Comparison of ENCODE assay signal across 11 mouse cellular contexts in the genomic region with DNA sequence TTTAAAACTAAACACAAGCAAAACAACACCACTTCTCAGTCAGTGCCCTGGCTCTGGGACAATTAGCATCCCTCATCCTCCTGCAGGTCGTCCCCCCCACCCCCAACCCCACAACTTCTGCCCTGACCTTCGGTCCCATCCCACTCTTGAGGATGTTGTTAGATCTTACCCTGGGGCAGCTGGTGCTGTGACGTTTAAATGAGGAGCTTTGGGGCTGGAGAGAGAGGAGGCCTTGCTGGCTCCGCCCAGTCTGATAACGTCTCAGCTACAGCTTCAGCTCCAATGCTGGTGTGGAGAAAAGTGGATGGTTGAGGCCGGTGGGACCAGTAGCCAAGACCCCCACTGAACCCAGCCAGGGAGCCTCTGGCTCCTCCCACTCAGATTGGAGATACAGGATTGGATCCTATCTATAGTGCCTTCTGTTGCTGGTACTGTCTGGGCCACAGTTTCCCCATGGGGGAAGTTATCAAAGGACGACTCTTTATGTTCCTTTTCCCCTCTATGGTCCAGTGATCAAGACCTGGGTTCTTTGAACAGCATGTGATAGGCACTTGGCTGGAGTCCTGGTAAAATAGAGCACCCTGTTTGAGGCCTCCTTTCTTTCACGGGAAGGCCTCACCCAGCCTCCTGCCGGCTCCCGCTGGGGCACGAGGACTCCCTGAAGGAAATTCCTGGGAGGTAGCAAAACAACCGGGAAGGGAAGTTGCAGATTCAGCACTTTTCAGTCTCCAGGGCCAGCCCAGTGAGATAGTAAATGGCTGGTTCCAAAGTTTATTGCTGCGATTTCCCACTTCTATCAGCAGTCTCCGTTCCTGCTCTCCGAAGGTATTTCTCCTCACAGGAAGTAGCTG. TPM values are rescaled to one million over a fixed set of nuclear protein-coding genes. Genes with fewer than 3 reads are reported as not detected.
DNase-seq lines count a peak whose midpoint lies in the region; ATAC-seq and TF ChIP-seq lines count a peak whose summit lies in the region.
"Had no signal": no experiment of that assay in that cellular context is flagged by ENCODE, and none has a peak within 500 bp of the region (broad histone marks: within the 10 kb centered on the region; RNA-seq: fewer than 3 reads in every experiment).

Gene Slc7a9, plus strand, starts transcription at position 801 of the 851 bp plus-strand sequence.

- no peak within 1 kb of the TSS for H3K9ac ChIP-seq in heart, embryonic 16.5 days (ENCODE audit: low read length)
- H3K9ac ChIP-seq in ES-E14 (ENCODE audit: insufficient read depth, low read depth, low read length, poor library complexity, severe bottlenecking), result peak within 1 kb of the TSS; percentile 59
- H3K9ac ChIP-seq in intestine, postnatal 0 days (ENCODE audit: low read depth, low read length), result no peak within 1 kb of the TSS
- no peak within 1 kb of the TSS for H3K9ac ChIP-seq in liver, embryonic 13.5 days

- H3K4me1 ChIP-seq in heart, embryonic 16.5 days (ENCODE audit: control insufficient read depth, insufficient read depth, low read length), result 0 out of 2 replicates have a peak, but pooled peaks cover 2% of the 10 kb centered on the region
- H3K4me1 ChIP-seq in ES-E14 (ENCODE audit: control insufficient read depth in 2 of 2, insufficient read depth in 2 of 2, low read length in 2 of 2, poor library complexity in 1 of 2), result peaks cover 2 to 17% of the 10 kb centered on the region in 2 experiments; a peak in 3 of 4 replicates
- H3K4me1 ChIP-seq in intestine, postnatal 0 days (replicated peaks; ENCODE audit: control insufficient read depth, insufficient read depth, low read length), result 0 out of 2 replicates have a peak, but pooled peaks cover 2% of the 10 kb centered on the region
- H3K4me1 ChIP-seq in liver, embryonic 13.5 days (replicated peaks), result peaks cover 9% of the 10 kb centered on the region
- no peaks in the 10 kb centered on the region for H3K4me1 ChIP-seq in thymus, adult 2 months (replicated peaks; ENCODE audit: control insufficient read depth, insufficient read depth, low read length)

- TF ChIP-seq CTCF in intestine, postnatal 0 days (IDR thresholded peaks at IDR 0.05; ENCODE audit: low read depth), result 0 out of 2 replicates have a peak, but pooled peaks have one; percentile 9
- no peak for TF ChIP-seq CTCF in thymus, adult 2 months (IDR thresholded peaks at IDR 0.05; ENCODE audit: borderline replicate concordance, control insufficient read depth, extremely low read depth, insufficient read depth, low read length, poor library complexity)

- in situ Hi-C loops in ES-E14 (cut with MboI; ENCODE audit: low sequenced_read_pairs in 2 of 2, unreplicated experiment in 2 of 2), result no loop called here

- H3K36me3 ChIP-seq in heart, embryonic 16.5 days (ENCODE audit: control insufficient read depth, insufficient read depth), result no peaks in the 10 kb centered on the region
- no peaks in the 10 kb centered on the region for H3K36me3 ChIP-seq in ES-E14 (ENCODE audit: control insufficient read depth, insufficient read depth, low read length, poor library complexity, severe bottlenecking)
- no peaks in the 10 kb centered on the region for H3K36me3 ChIP-seq in intestine, postnatal 0 days (ENCODE audit: control insufficient read depth, insufficient read depth)
- H3K36me3 ChIP-seq in liver, embryonic 13.5 days, result no peaks in the 10 kb centered on the region
- no peaks in the 10 kb centered on the region for H3K36me3 ChIP-seq in thymus, adult 2 months (ENCODE audit: control insufficient read depth, insufficient read depth, low read length)

- H3K4me2 ChIP-seq in heart, embryonic 16.5 days (ENCODE audit: low read depth, low read length), result no peak within 1 kb of the TSS
- H3K4me2 ChIP-seq in intestine, postnatal 0 days (replicated peaks; ENCODE audit: low read depth), result peak within 1 kb of the TSS; percentile 59
- H3K4me2 ChIP-seq in liver, embryonic 13.5 days, result peak within 1 kb of the TSS; percentile 18; the same call in 1 of the 2 replicates

- TF ChIP-seq POLR2A in thymus, adult 2 months (IDR thresholded peaks at IDR 0.05; ENCODE audit: control insufficient read depth, extremely low read depth, insufficient read depth, low read length, poor library complexity), result no peak

- WGBS in heart, embryonic 16.5 days, result 25% methylated on average over 15 of the region's 15 CpGs
- WGBS in intestine, postnatal 0 days, result 11% methylated on average over 15 of the region's 15 CpGs
- WGBS in liver, embryonic 13.5 days (ENCODE audit: insufficient replicate concordance), result 25% methylated on average over 15 of the region's 15 CpGs
- 33% methylated on average over 15 of the region's 15 CpGs for WGBS in thymus, adult 2 months

- no peak within 1 kb of the TSS for H3K4me3 ChIP-seq in heart, embryonic 16.5 days (ENCODE audit: low read length)
- peak within 1 kb of the TSS in 1 of 2 experiments; percentile 20; a peak in 1 of 4 replicates for H3K4me3 ChIP-seq in ES-E14 (ENCODE audit: insufficient read depth in 1 of 2, low read depth in 1 of 2, low read length in 2 of 2, poor library complexity in 1 of 2, severe bottlenecking in 1 of 2)
- H3K4me3 ChIP-seq in intestine, postnatal 0 days (ENCODE audit: low read depth, low read length), result peak within 1 kb of the TSS; percentile 35
- H3K4me3 ChIP-seq in liver, embryonic 13.5 days (replicated peaks), result no peak within 1 kb of the TSS
- no peak within 1 kb of the TSS for H3K4me3 ChIP-seq in thymus, adult 2 months (ENCODE audit: control insufficient read depth, insufficient read depth, low read length)
- H3K4me3 ChIP-seq: layer of hippocampus, adult 2 months had no signal

- ATAC-seq in heart, embryonic 16.5 days (replicated peaks; ENCODE audit: extremely low read depth, insufficient read depth, low FRiP score), result peak; percentile 40
- peak; percentile 90 for ATAC-seq in intestine, postnatal 0 days
- ATAC-seq in liver, embryonic 13.5 days (ENCODE audit: low read depth), result no peak
- no peak for ATAC-seq in activated CD4-positive, CD25-positive, alpha-beta regulatory T cell, adult 4 months

- H3K27ac ChIP-seq in heart, embryonic 16.5 days (ENCODE audit: low read length), result no peak within 1 kb of the TSS
- H3K27ac ChIP-seq in ES-E14 (ENCODE audit: insufficient read depth, low read depth, low read length, poor library complexity, severe bottlenecking), result peak within 1 kb of the TSS; percentile 76
- H3K27ac ChIP-seq in intestine, postnatal 0 days (ENCODE audit: low read depth, low read length), result peak within 1 kb of the TSS; percentile 70
- no peak within 1 kb of the TSS for H3K27ac ChIP-seq in liver, embryonic 13.5 days
- no peak within 1 kb of the TSS for H3K27ac ChIP-seq in thymus, adult 2 months (ENCODE audit: control insufficient read depth, insufficient read depth, low read length)
- H3K27ac ChIP-seq: layer of hippocampus, adult 2 months; macrophage had no signal

- no peaks in the 10 kb centered on the region; the same call in 1 of the 2 replicates for H3K27me3 ChIP-seq in heart, embryonic 16.5 days (ENCODE audit: control insufficient read depth, insufficient read depth, low read length)
- H3K27me3 ChIP-seq in intestine, postnatal 0 days (replicated peaks; ENCODE audit: control insufficient read depth, insufficient read depth, low read length), result no peaks in the 10 kb centered on the region
- H3K27me3 ChIP-seq in liver, embryonic 13.5 days, result no peaks in the 10 kb centered on the region
- no peaks in the 10 kb centered on the region for H3K27me3 ChIP-seq in thymus, adult 2 months (ENCODE audit: control insufficient read depth, insufficient read depth, low read length)

- DNase-seq in heart, adult 11 months, result no peak
- peak; percentile 54 for DNase-seq in ES-E14 (ENCODE audit: low read depth, low spot score)
- no peak for DNase-seq in liver, embryonic 13.5 days
- DNase-seq in frontal cortex, postnatal 10 days (ENCODE audit: low spot score in 2 of 2), result no peak
- no peak for DNase-seq in thymus, adult 2 months
- DNase-seq: thymus, postnatal 4 days had no signal

- no peaks in the 10 kb centered on the region; the same call in 1 of the 2 replicates for H3K9me3 ChIP-seq in heart, embryonic 16.5 days (replicated peaks; ENCODE audit: control insufficient read depth, low read length)
- no peaks in the 10 kb centered on the region for H3K9me3 ChIP-seq in ES-E14 (ENCODE audit: control insufficient read depth, insufficient read depth, low read depth, low read length)
- H3K9me3 ChIP-seq in intestine, postnatal 0 days (ENCODE audit: control insufficient read depth), result no peaks in the 10 kb centered on the region
- H3K9me3 ChIP-seq in liver, embryonic 13.5 days (replicated peaks), result no peaks in the 10 kb centered on the region

TF ChIP-seq in ES-E14, 5 proteins besides CTCF, POLR2A, EP300 and RAD21:
- peak; percentile 96 for TF ChIP-seq MAFK (IDR thresholded peaks at IDR 0.05; ENCODE audit: insufficient read depth, low read depth, low read length)
- no peak for TF ChIP-seq HCFC1 (IDR thresholded peaks at IDR 0.05; ENCODE audit: borderline replicate concordance, insufficient read depth, low read length)
- no peak for TF ChIP-seq ZNF384 (IDR thresholded peaks at IDR 0.05; ENCODE audit: low read depth, low read length)
- TF ChIP-seq ZC3H11A (IDR thresholded peaks at IDR 0.05; ENCODE audit: borderline replicate concordance, low read depth, low read length), result no peak
- TF ChIP-seq CHD2 (IDR thresholded peaks at IDR 0.05; ENCODE audit: low read depth, low read length), result no peak
TF ChIP-seq in ES-E14: peak in this region for 1.

RNA-seq across cellular contexts. Expression of gene Slc7a9, which starts in this region (rescaled TPM):
- 0.27 and 0.56 TPM in 2 replicates for polyA plus RNA-seq in heart, embryonic 16.5 days (2015; fragmentation: Nextera tagmentation; extraction: Ambion mirVana)
- total RNA-seq in ES-E14 (2012; rRNA removed), result 0.62 and 1.2 TPM in 2 replicates
- polyA plus RNA-seq in intestine, postnatal 0 days (2015; fragmentation: Nextera tagmentation; extraction: Ambion mirVana), result 225 and 259 TPM in 2 replicates
- polyA plus RNA-seq in liver, embryonic 13.5 days (2015; fragmentation: Nextera tagmentation; extraction: Ambion mirVana), result 2.2 and 2.5 TPM in 2 replicates
- not detected for polyA plus RNA-seq in activated CD4-positive, CD25-positive, alpha-beta regulatory T cell, adult 4 months (2017; shearing (Covaris generic))
- polyA plus RNA-seq in thymus, adult 2 months (2012; rRNA removed), result 0.19 and 0.27 TPM in 2 replicates
- total RNA-seq: layer of hippocampus, adult 2 months had no signal
- polyA plus RNA-seq: macrophage had no signal

Comparison
In these comparisons a context has a peak if more than half of its experiments do, and no peak if none do; other contexts are left out.
1. RNA of gene Slc7a9 (polyA plus RNA-seq): 225 to 259 TPM in intestine, postnatal 0 days; 2.2 to 2.5 TPM in liver, embryonic 13.5 days, 0.27 to 0.56 TPM in heart, embryonic 16.5 days, 0.19 to 0.27 TPM in thymus, adult 2 months and not detected in activated CD4-positive, CD25-positive, alpha-beta regulatory T cell, adult 4 months; every median in the first group is over 10 times any median in the second.
2. Peak in ATAC-seq in heart, embryonic 16.5 days; RNA of the gene not detected or under 1 TPM.
3. H3K27ac ChIP-seq: peak in ES-E14 (single experiment) and intestine, postnatal 0 days (single experiment); none in heart, embryonic 16.5 days (single experiment), liver, embryonic 13.5 days (single experiment) and thymus, adult 2 months (single experiment).